Mouse (Mus musculus) spleen, embryonic (tissue): ENCODE data around the gene Nlrp1a.

ENCODE experiments used
- CTCF ChIA-PET: fragments of 350-600 bp; sonication (Branson Sonifier 250); formaldehyde crosslinking; loops from one replicate; lab custom pipeline; 2022; lab: Charles Lee

Gene Nlrp1a

DNA sequence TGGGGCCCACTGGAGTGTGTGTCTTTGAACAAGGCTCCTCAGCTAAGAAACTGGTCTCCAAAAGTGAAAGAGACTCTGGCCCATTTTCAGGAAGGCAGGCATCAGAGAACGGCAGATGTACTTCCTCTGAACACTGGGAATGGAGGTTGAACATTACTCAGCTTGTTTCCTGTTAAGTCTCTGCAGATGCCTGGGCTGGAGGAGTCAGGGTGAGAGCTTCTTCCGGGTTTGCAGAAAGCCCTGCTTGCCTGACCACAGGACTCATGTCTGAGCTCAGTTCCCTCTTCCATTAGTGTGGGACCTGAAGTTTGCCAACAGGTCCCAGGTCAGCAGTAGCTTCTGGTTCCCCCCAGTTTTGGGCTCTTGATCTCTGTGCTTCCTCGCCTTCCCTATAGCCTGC, at the start of gene Nlrp1a:
Nlrp1a (minus strand) TSS at position 44 of the 400 bp plus-strand sequence.
- CTCF ChIA-PET, result no interaction called here

DNA sequence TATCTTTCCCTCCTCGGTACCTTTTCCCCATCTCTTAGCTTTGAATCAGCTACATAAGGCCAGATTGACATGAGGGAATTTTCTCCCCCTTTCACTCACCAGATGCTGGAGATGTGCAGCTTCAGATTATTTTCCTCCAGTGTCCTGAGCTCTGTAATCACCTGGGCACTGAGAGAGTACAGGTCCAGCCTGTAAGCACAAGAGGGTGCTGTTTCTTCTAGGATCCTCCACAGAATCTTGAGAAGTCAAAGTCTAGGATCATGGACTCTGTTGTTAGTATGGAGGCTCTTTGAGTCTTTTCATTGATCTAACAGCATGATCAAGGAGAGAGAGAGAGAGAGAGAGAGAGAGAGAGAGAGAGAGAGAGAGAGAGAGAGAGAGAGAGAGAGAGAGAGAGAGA, 25.1 kb upstream of the Nlrp1a start:
- CTCF ChIA-PET, result no interaction called here

DNA sequence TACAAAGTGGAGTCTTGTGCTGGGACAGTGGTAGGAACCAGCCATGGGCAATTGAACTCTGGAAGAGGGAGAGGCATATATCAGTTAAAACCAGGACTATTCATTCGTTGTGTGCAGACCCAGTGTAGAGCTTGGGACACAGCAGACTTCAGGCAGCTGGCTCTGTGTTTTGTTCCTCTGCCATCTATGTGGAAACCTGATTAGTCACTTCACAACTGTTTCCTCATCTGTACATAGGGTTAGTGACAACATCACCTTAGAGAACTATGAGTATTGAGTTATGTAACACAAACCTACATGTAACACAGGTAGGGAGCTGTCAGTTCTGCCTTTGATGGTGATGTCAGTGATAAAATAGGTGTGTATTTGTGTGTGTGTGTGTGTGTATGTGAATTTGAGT, 19.6 kb upstream of the Nlrp1a start:
- CTCF ChIA-PET, result no interaction called here

DNA sequence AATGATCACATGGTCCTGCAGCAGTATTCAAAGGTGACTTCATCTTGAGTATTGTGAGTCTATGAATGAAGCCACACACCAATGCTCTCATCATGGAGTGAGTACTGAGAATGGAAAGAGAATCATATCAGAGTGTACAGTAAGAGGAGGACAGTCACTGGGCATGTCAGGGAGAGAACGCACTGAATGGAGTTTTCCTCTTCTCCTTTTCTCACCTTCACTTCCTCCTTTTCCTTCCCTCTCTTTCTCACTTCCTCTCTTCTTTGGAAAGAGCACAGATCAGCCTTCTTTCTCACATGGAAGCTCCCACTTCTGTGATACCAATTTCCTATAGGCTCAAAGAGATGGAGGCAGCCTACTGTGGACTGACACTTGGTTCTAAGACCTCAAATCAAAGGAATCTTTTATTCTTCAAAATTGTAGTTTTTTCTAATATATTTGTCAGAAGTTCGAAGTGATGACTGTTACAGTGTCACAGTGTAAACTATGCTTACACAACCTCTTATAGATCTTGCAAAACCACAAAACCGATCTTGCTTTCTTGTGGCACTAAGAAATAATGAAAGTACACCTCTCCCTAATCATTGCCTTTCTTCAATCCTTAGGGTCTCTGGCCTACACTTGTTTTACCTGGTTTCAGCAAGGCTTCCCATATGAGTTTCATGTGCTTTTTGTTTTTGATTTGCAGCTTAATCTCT, 15.1 kb upstream of the Nlrp1a start:
- CTCF ChIA-PET, result no interaction called here

DNA sequence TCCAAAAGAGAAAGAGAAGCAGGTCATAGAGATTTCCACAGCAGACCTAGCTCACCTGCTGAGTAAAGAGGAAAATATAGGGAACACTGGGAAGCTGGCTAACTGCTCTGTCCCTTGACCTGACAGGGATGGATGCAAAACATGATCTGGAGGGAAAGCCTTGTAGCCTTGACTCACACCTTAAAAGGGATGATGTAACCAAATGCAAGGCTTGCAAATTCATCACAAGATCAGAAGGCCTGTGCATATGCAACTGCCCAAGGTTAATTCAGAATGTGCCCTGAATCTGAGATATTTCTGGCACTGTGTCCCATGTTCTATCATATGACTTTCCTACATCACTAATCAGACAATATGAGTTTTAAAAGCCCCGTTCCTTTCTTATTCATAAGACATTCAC, 10.8 kb upstream of the Nlrp1a start:
- CTCF ChIA-PET, result no interaction called here

DNA sequence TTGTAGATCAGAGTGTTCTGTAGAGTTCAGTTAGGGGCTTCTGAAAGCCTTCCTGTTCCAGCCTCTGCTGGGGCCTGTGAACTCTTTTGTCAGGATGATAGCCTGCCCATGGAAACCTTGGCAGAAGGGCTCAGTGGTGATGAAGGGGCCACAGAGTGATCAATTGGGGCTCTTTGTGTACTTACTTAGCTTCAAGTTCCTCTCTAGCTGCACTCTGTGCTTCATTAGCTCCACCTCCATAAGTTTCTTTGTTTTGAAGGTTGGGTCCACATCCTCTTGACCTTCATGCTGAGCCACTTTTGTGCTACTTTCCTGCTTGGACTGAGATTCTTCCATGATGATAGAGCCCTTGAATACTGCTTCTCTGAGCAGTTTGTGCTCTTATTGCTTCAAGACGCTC, 2.5 kb downstream of the Nlrp1a start:
- CTCF ChIA-PET, result no interaction called here

DNA sequence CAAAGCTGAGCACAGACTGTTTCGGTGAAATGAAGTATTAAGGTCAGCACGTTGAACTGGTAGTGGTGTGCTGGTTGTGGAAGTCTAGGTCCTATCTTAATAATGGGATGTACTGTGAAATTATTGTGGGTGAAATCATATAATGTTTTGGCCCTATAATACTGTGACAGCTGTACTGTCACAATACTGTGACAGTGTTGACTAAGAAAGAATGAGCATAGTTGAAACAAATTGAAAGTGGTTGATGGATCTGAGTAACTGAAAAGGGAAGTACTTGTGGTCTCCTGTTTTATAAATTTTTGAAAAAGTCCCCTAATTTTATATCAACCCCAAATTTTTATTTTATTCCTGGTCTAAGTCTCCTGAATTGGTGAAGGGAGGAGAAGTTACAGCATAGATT, 37.4 kb downstream of the Nlrp1a start:
- CTCF ChIA-PET, result no interaction called here

DNA sequence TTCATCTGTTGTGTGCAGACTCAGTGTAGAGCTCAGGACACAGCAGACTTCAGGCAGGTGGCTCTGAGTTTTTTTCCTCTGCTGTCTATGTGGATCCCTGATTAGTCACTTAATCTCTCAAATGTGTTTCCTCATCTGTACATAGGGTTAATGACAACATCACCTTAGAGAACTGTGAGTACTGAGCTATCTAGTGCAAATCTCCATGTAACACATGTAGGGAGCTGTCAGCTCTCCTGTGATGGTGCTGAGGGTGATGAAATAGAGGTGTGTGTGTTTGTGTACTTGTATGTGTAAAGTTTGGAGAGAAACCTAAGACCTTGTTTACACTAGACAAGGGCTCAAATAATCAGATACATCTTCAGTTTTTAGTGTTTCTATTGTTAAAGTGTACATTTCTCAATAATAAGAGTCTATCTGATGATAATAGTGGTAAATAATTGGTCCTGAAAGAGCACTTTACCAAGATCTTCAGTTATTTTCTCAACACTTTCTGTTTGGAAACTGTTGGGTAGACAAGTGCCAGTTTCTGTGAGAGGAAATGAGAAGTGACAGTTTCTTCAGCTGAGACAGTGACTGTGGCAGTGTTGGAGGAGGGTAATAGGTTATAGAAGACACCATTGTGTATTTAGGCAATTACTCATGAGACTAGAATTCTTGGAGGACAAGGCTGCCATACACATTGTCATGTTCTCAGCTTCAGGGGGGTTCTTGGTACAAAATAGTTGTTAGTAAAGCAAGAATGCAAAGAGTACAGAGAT, 38.1 kb downstream of the Nlrp1a start:
- CTCF ChIA-PET, result no interaction called here

DNA sequence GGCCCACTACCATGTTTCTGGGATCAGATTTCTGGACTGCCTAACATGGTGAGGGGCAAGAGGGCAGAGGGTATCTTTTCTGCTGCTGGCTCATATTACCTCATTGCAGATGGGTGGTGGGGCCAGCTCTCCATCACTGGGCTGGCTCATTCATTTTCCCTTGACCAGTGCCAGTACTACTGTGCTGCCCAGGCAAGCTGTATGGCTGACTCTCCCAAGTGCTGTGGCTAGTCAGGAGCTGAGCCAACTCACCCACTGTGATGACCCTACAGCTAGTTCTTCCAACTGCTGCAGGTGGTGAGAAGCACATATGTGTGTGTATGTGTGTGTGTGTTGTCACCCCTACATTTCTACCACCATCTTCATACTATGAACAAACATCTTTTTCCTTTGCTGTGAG, 40.6 kb downstream of the Nlrp1a start:
- CTCF ChIA-PET, result interaction anchor here (0.5 kb wide), 1 partner anchor 81 kb away, joined by 3 read pairs; no protein-coding TSS in a partner anchor

DNA sequence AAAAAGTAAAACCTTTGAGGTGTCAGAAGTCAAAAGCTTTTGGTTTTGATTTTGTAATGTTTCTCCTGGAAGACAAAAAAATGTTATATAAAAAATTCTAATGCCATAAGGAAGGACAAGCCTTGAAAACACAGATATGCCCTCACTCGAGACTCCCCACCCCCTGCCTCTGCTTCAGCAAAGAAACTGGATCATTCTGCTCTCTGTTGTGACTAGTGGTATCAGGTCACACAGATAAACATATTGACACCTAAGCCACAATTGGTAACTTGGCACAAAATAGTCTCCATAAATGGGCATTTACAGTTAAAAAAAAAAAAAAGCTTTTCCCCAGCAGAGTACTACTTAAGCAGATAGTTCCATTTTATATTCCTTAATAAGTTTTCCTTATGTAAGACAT, 68.2 kb downstream of the Nlrp1a start:
- CTCF ChIA-PET, result no interaction called here

DNA sequence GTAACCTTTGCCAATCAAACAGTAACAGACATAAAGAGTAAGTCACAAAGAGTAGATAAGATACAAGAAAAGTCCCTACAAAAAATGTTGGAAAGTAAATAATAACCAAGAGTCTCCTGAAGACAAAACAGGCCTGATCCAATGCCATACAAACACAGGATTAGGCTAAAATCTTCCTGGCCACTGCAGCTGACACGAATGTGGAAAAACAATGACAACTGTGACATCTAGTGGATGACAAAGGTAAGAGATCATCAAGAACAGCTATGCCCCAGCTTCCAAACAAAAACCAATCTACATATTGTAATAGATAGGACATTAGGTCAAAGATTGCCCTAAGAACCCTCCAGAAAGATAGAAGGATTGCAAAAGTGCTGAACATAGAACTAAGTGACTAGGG, 92.0 kb downstream of the Nlrp1a start:
- CTCF ChIA-PET, result no interaction called here
